Comparison of ENCODE assay signal across 9 mouse cellular contexts in genomic region chr9:107254476-107254875, GRCm38 (mm10). TPM values are rescaled to one million over a fixed set of nuclear protein-coding genes. Genes with fewer than 3 reads are reported as not detected.
A peak's percentile ranks its signal among the peaks of the same experiment; 100 is the strongest.
DNase-seq lines count a peak whose midpoint lies in the region; ATAC-seq and TF ChIP-seq lines count a peak whose summit lies in the region.
"Had no signal": no experiment of that assay in that cellular context is flagged by ENCODE, and none has a peak within 500 bp of the region (broad histone marks: within the 10 kb centered on the region; RNA-seq: fewer than 3 reads in every experiment).

No protein-coding gene starts in this region.

- H3K4me3 ChIP-seq in forebrain, embryonic 15.5 days, result no peak overlapping the region
- H3K4me3 ChIP-seq in forebrain, embryonic 12.5 days (replicated peaks), result no peak overlapping the region
- no peak overlapping the region for H3K4me3 ChIP-seq in heart, adult 2 months
- H3K4me3 ChIP-seq in layer of hippocampus, adult 2 months, result peak overlapping the region; percentile 32
- H3K4me3 ChIP-seq in intestine, embryonic 16.5 days (ENCODE audit: low read length), result no peak overlapping the region
- H3K4me3 ChIP-seq: limb, embryonic 13.5 days had no signal

- no peak for TF ChIP-seq EP300 in heart, adult 2 months (IDR thresholded peaks at IDR 0.05; ENCODE audit: insufficient read depth, low read depth, low read length)

- peak overlapping the region; percentile 29 for H3K4me2 ChIP-seq in forebrain, embryonic 15.5 days (replicated peaks)
- no peak overlapping the region for H3K4me2 ChIP-seq in forebrain, embryonic 12.5 days
- no peak overlapping the region for H3K4me2 ChIP-seq in intestine, embryonic 16.5 days (ENCODE audit: low read depth, low read length)
- H3K4me2 ChIP-seq: limb, embryonic 13.5 days had no signal

- intact Hi-C loops in heart, adult 2 months (cut with DNase I), result loop anchor here (10.0 kb wide), 1 partner anchor 90 kb away; no protein-coding TSS in a partner anchor

- no peaks in the 10 kb centered on the region for H3K36me3 ChIP-seq in forebrain, embryonic 15.5 days
- no peaks in the 10 kb centered on the region for H3K36me3 ChIP-seq in forebrain, embryonic 12.5 days (replicated peaks)
- H3K36me3 ChIP-seq in heart, adult 2 months (ENCODE audit: control insufficient read depth, insufficient read depth, low read length), result no peaks in the 10 kb centered on the region
- H3K36me3 ChIP-seq in intestine, embryonic 16.5 days (ENCODE audit: control insufficient read depth, insufficient read depth, low read length), result no peaks in the 10 kb centered on the region
- H3K36me3 ChIP-seq: limb, embryonic 13.5 days had no signal

- H3K27me3 ChIP-seq in forebrain, embryonic 15.5 days, result no peaks in the 10 kb centered on the region
- no peaks in the 10 kb centered on the region for H3K27me3 ChIP-seq in forebrain, embryonic 12.5 days
- H3K27me3 ChIP-seq in heart, adult 2 months (ENCODE audit: control insufficient read depth, insufficient read depth, low read length), result no peaks in the 10 kb centered on the region
- no peaks in the 10 kb centered on the region for H3K27me3 ChIP-seq in intestine, embryonic 16.5 days (replicated peaks; ENCODE audit: control insufficient read depth, insufficient read depth, low read length)
- H3K27me3 ChIP-seq: limb, embryonic 13.5 days had no signal

- no peak for TF ChIP-seq POLR2A in heart, adult 2 months (IDR thresholded peaks at IDR 0.05; ENCODE audit: insufficient read depth, low read depth, low read length)

- 0 out of 2 replicates have a peak overlapping the region, but pooled peaks have one; percentile 5 for H3K9ac ChIP-seq in forebrain, embryonic 15.5 days (replicated peaks)
- no peak overlapping the region for H3K9ac ChIP-seq in forebrain, embryonic 12.5 days
- H3K9ac ChIP-seq in heart, adult 2 months (ENCODE audit: low read depth, low read length), result no peak overlapping the region
- H3K9ac ChIP-seq in intestine, embryonic 16.5 days (ENCODE audit: low read depth, low read length), result no peak overlapping the region
- H3K9ac ChIP-seq: limb, embryonic 13.5 days had no signal

- no peaks in the 10 kb centered on the region for H3K79me2 ChIP-seq in heart, adult 2 months (replicated peaks; ENCODE audit: control insufficient read depth, insufficient read depth, low read length)

- H3K4me1 ChIP-seq in forebrain, embryonic 15.5 days, result peaks cover 59% of the 10 kb centered on the region
- H3K4me1 ChIP-seq in forebrain, embryonic 12.5 days, result peaks cover 32% of the 10 kb centered on the region
- H3K4me1 ChIP-seq in heart, adult 2 months (ENCODE audit: control insufficient read depth, insufficient read depth, low read length), result peaks cover 3% of the 10 kb centered on the region
- no peaks in the 10 kb centered on the region for H3K4me1 ChIP-seq in intestine, embryonic 16.5 days (ENCODE audit: control insufficient read depth, insufficient read depth, low read length)

- ATAC-seq in forebrain, embryonic 15.5 days (replicated peaks), result peak; percentile 84
- no peak for ATAC-seq in forebrain, embryonic 12.5 days (ENCODE audit: low FRiP score)
- no peak for ATAC-seq in intestine, embryonic 16.5 days

- peak; percentile 81 to 82 for DNase-seq in cerebellum, adult 18-20 months
- DNase-seq in heart, adult 2 months, result peak; percentile 72 to 83
- peak; percentile 82 to 85 for DNase-seq in layer of hippocampus, adult 2 months (ENCODE audit: low spot score in 2 of 2)
- DNase-seq in right cerebral cortex, adult 18-20 months, result peak; percentile 91
- DNase-seq in embryo, embryonic 10.5 days (ENCODE audit: low spot score), result no peak

- TF ChIP-seq CTCF in heart, adult 2 months (IDR thresholded peaks at IDR 0.05), result peak; percentile 46
- no peak; the same call in none of the 2 replicates for TF ChIP-seq CTCF in layer of hippocampus, adult 2 months (conservative IDR thresholded peaks at IDR 0.05)

- H3K27ac ChIP-seq in forebrain, embryonic 15.5 days (replicated peaks), result peak overlapping the region; percentile 71
- H3K27ac ChIP-seq in forebrain, embryonic 12.5 days, result no peak overlapping the region
- H3K27ac ChIP-seq in heart, adult 2 months, result peak overlapping the region; percentile 84
- peak overlapping the region; percentile 64 for H3K27ac ChIP-seq in layer of hippocampus, adult 2 months
- no peak overlapping the region for H3K27ac ChIP-seq in intestine, embryonic 16.5 days (ENCODE audit: low read length)
- H3K27ac ChIP-seq: limb, embryonic 13.5 days had no signal

- WGBS in forebrain, embryonic 15.5 days, result 36% methylated on average over 12 of the region's 12 CpGs
- WGBS in forebrain, embryonic 12.5 days, result 77% methylated on average over 12 of the region's 12 CpGs
- WGBS in heart, adult 2 months, result 47% methylated on average over 12 of the region's 12 CpGs
- 65% methylated on average over 12 of the region's 12 CpGs for WGBS in intestine, embryonic 16.5 days

- no peaks in the 10 kb centered on the region for H3K9me3 ChIP-seq in forebrain, embryonic 15.5 days
- no peaks in the 10 kb centered on the region for H3K9me3 ChIP-seq in forebrain, embryonic 12.5 days
- H3K9me3 ChIP-seq in intestine, embryonic 16.5 days (ENCODE audit: control insufficient read depth, low read length), result no peaks in the 10 kb centered on the region
- H3K9me3 ChIP-seq: limb, embryonic 13.5 days had no signal

RNA-seq across cellular contexts. Expression of gene Dock3, which starts 22.8 kb away (rescaled TPM):
- 19.7 and 23.4 TPM in 2 replicates for polyA plus RNA-seq in forebrain, embryonic 15.5 days (2015; fragmentation: Nextera tagmentation; extraction: Ambion mirVana)
- polyA plus RNA-seq in forebrain, embryonic 12.5 days (2016; fragmentation: Nextera tagmentation; extraction: Ambion mirVana), result 12.3 and 13.8 TPM in 2 replicates
- 1 to 10 TPM; 6.6 to 9.0 TPM for total RNA-seq in heart, adult 2 months (2021)
- polyA plus RNA-seq in heart, adult 2 months (2012; rRNA removed), result 0.26 and 1.0 TPM in 2 replicates
- total RNA-seq in layer of hippocampus, adult 2 months (2021), result 100 to 1,000 TPM; 111 to 112 TPM
- polyA plus RNA-seq in intestine, embryonic 16.5 days (2015; fragmentation: Nextera tagmentation; extraction: Ambion mirVana), result 0.64 and 1.2 TPM in 2 replicates

RNA-seq across cellular contexts. Expression of gene Mapkapk3, which starts 35.2 kb away (rescaled TPM):
- 1.4 and 1.8 TPM in 2 replicates for polyA plus RNA-seq in forebrain, embryonic 15.5 days (2015; fragmentation: Nextera tagmentation; extraction: Ambion mirVana)
- polyA plus RNA-seq in forebrain, embryonic 12.5 days (2016; fragmentation: Nextera tagmentation; extraction: Ambion mirVana), result 2.4 and 3.7 TPM in 2 replicates
- total RNA-seq in heart, adult 2 months (2021), result 10 to 100 TPM; 29.0 to 36.0 TPM
- polyA plus RNA-seq in heart, adult 2 months (2012; rRNA removed), result 26.1 and 40.8 TPM in 2 replicates
- 1 to 10 TPM; 2.2 to 2.3 TPM for total RNA-seq in layer of hippocampus, adult 2 months (2021)
- 41.1 and 47.6 TPM in 2 replicates for polyA plus RNA-seq in intestine, embryonic 16.5 days (2015; fragmentation: Nextera tagmentation; extraction: Ambion mirVana)

RNA-seq across cellular contexts. Expression of gene Cish, which starts 41.4 kb away (rescaled TPM):
- polyA plus RNA-seq in forebrain, embryonic 15.5 days (2015; fragmentation: Nextera tagmentation; extraction: Ambion mirVana), result 9.5 and 11.5 TPM in 2 replicates
- polyA plus RNA-seq in forebrain, embryonic 12.5 days (2016; fragmentation: Nextera tagmentation; extraction: Ambion mirVana), result 4.5 and 6.0 TPM in 2 replicates
- 100 to 1,000 TPM; 151 to 167 TPM for total RNA-seq in heart, adult 2 months (2021)
- polyA plus RNA-seq in heart, adult 2 months (2012; rRNA removed), result 89.8 and 118 TPM in 2 replicates
- total RNA-seq in layer of hippocampus, adult 2 months (2021), result 1 to 10 TPM; 3.0 to 3.7 TPM
- polyA plus RNA-seq in intestine, embryonic 16.5 days (2015; fragmentation: Nextera tagmentation; extraction: Ambion mirVana), result 17.5 and 19.9 TPM in 2 replicates

Comparison
In these comparisons a context has a peak if more than half of its experiments do, and no peak if none do; other contexts are left out.
1. H3K27ac ChIP-seq: peak in forebrain, embryonic 15.5 days (single experiment), heart, adult 2 months (single experiment) and layer of hippocampus, adult 2 months (single experiment); none in forebrain, embryonic 12.5 days (single experiment) and intestine, embryonic 16.5 days (single experiment).